ENCODE assay signal across 19 mouse cellular contexts in the genomic region with DNA sequence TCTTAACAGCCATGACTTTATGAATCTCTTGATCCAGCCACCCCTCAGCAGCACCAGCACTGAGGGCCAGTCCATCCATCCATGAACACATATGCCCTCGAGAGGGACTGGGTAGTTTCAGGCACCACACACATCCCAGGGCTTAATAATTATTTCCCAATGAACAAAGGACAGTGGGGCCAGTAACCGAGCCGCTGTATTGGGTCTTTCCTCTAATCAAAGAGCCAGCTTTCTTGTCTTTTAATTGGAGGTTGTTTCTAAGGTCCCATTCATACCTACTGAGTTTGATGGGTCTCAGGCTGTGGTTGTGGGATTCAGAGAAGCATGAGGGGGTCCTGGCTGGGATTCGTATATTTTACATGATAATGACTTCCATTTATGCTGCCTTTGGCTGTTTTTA. TPM values are rescaled to one million over a fixed set of nuclear protein-coding genes. Genes with fewer than 3 reads are reported as not detected.
DNase-seq lines count a peak whose midpoint lies in the region; ATAC-seq lines count a peak whose summit lies in the region.
"Had no signal": no experiment of that assay in that cellular context is flagged by ENCODE, and none has a peak within 500 bp of the region (broad histone marks: within the 10 kb centered on the region; RNA-seq: fewer than 3 reads in every experiment).

No protein-coding gene starts in this region.

- H3K36me3 ChIP-seq in neural tube, embryonic 11.5 days (ENCODE audit: control insufficient read depth, insufficient read depth, low read length): no peaks in the 10 kb centered on the region
- H3K36me3 ChIP-seq in midbrain, embryonic 15.5 days (replicated peaks): no peaks in the 10 kb centered on the region
- H3K36me3 ChIP-seq: embryonic facial prominence, embryonic 12.5 days; limb, embryonic 10.5 days; liver, embryonic 13.5 days had no signal

- no peak for DNase-seq in frontal cortex, postnatal 14 days (ENCODE audit: low spot score in 2 of 2)
- no peak for DNase-seq in neural tube, embryonic 11.5 days (ENCODE audit: low spot score)
- DNase-seq in neural tube, embryonic 10.5 days (ENCODE audit: extremely low spot score, low spot score): no peak
- no peak for DNase-seq in kidney, postnatal 14 days
- no peak for DNase-seq in spleen, adult 12 weeks (ENCODE audit: low spot score)
- no peak for DNase-seq in gastrocnemius, postnatal 25 days
- DNase-seq: cerebellum, adult 11-12 months; gastrocnemius, postnatal 36 days; kidney, adult 18-20 months; kidney, postnatal 4 days; layer of hippocampus, postnatal 36 days; liver, embryonic 13.5 days had no signal

- H3K4me1 ChIP-seq in neural tube, embryonic 11.5 days (ENCODE audit: control insufficient read depth, insufficient read depth, low read length): no peaks in the 10 kb centered on the region
- peaks cover 10% of the 10 kb centered on the region; the same call in 1 of the 2 replicates for H3K4me1 ChIP-seq in midbrain, embryonic 15.5 days
- H3K4me1 ChIP-seq: embryonic facial prominence, embryonic 12.5 days; liver, embryonic 13.5 days; megakaryocyte, embryonic 14.5 days had no signal

- no peaks in the 10 kb centered on the region for H3K27me3 ChIP-seq in neural tube, embryonic 11.5 days (ENCODE audit: control insufficient read depth, insufficient read depth, low read length)
- no peaks in the 10 kb centered on the region for H3K27me3 ChIP-seq in midbrain, embryonic 15.5 days (replicated peaks)
- H3K27me3 ChIP-seq: embryonic facial prominence, embryonic 12.5 days; liver, embryonic 13.5 days; megakaryocyte, embryonic 14.5 days had no signal

- H3K9me3 ChIP-seq in neural tube, embryonic 11.5 days (ENCODE audit: control insufficient read depth, low read length): no peaks in the 10 kb centered on the region
- H3K9me3 ChIP-seq in midbrain, embryonic 15.5 days: no peaks in the 10 kb centered on the region
- H3K9me3 ChIP-seq: embryonic facial prominence, embryonic 12.5 days; limb, embryonic 10.5 days; liver, embryonic 13.5 days; megakaryocyte, embryonic 14.5 days had no signal

- no peak overlapping the region for H3K4me3 ChIP-seq in neural tube, embryonic 11.5 days (ENCODE audit: low read depth, low read length)
- H3K4me3 ChIP-seq in midbrain, embryonic 15.5 days: no peak overlapping the region
- H3K4me3 ChIP-seq: embryonic facial prominence, embryonic 12.5 days; limb, embryonic 10.5 days; liver, embryonic 13.5 days; megakaryocyte, embryonic 14.5 days had no signal

- H3K4me2 ChIP-seq in neural tube, embryonic 11.5 days (ENCODE audit: low read depth): no peak overlapping the region
- H3K4me2 ChIP-seq in midbrain, embryonic 15.5 days: no peak overlapping the region
- H3K4me2 ChIP-seq: embryonic facial prominence, embryonic 12.5 days; heart, embryonic 11.5 days; liver, embryonic 13.5 days had no signal

- no peak overlapping the region for H3K9ac ChIP-seq in neural tube, embryonic 11.5 days (ENCODE audit: low read length)
- H3K9ac ChIP-seq in midbrain, embryonic 15.5 days: no peak overlapping the region
- H3K9ac ChIP-seq: embryonic facial prominence, embryonic 12.5 days; liver, embryonic 13.5 days had no signal

- ATAC-seq in frontal cortex, adult (ENCODE audit: low TSS enrichment): peak; percentile 39
- ATAC-seq in neural tube, embryonic 11.5 days (ENCODE audit: insufficient read depth, low FRiP score, low TSS enrichment): peak; percentile 53
- ATAC-seq in midbrain, embryonic 15.5 days (replicated peaks): peak; percentile 71

- no peak overlapping the region for H3K27ac ChIP-seq in neural tube, embryonic 11.5 days (ENCODE audit: low read depth, low read length)
- H3K27ac ChIP-seq in midbrain, embryonic 15.5 days: no peak overlapping the region
- H3K27ac ChIP-seq: embryonic facial prominence, embryonic 12.5 days; limb, embryonic 10.5 days; liver, embryonic 13.5 days had no signal

- WGBS in neural tube, embryonic 11.5 days: 58% methylated on average over 4 of the region's 4 CpGs
- 38% methylated on average over 4 of the region's 4 CpGs for WGBS in midbrain, embryonic 15.5 days

RNA-seq across cellular contexts. Expression of gene Adtrp, which starts 40.2 kb away (rescaled TPM):
- polyA plus RNA-seq in neural tube, embryonic 11.5 days (2014; fragmentation: Nextera tagmentation; extraction: Ambion mirVana): 0.51 TPM in 1 of 2 replicates, not detected in the other
- not detected in 2 replicates for polyA plus RNA-seq in midbrain, embryonic 15.5 days (2015; fragmentation: Nextera tagmentation; extraction: Ambion mirVana)
- under 1 TPM in 1 of 2 experiments, not detected in 1; 0.32 TPM for total RNA-seq in gastrocnemius, postnatal 25 days (2021)
- total RNA-seq: hematopoietic stem cell, adult 5-6 weeks had no signal
- polyA plus RNA-seq: heart, embryonic 11.5 days; limb, embryonic 10.5 days; liver, embryonic 13.5 days had no signal
